Mouse (Mus musculus) stomach, embryonic 16.5 days (tissue): ENCODE results near the gene Notch2. TPM values are rescaled to one million over a fixed set of nuclear protein-coding genes. Genes with fewer than 3 reads are reported as not detected.

ENCODE experiments used
- ATAC-seq: fragments of 200-750 bp; cut with Nextera tagmentation; 2 replicates; pipeline ENCODE4 v1.8.0; 2017; ENCODE audit warnings: moderate number of reproducible peaks, moderate TSS enrichment; ENCODE audit not compliant: insufficient read depth, low FRiP score
- H3K27ac ChIP-seq: fragments of 300-500 bp; sonication (generic); 2 replicates; pipeline ENCODE4 v1.5.1; 2014; ENCODE audit warnings: low read length
- H3K27me3 ChIP-seq: fragments of 300-500 bp; sonication (generic); 2 replicates; pipeline ENCODE4 v1.6.1; 2014; ENCODE audit warnings: low read length, control low read depth, mixed read lengths; ENCODE audit not compliant: control insufficient read depth, insufficient read depth
- H3K36me3 ChIP-seq: fragments of 300-500 bp; sonication (generic); 2 replicates; pipeline ENCODE4 v1.6.1; 2014; ENCODE audit warnings: low read length; ENCODE audit not compliant: control insufficient read depth, insufficient read depth
- H3K4me1 ChIP-seq: fragments of 300-500 bp; sonication (generic); 2 replicates; pipeline ENCODE4 v1.6.1; 2014; ENCODE audit warnings: low read length, control low read depth, mixed read lengths; ENCODE audit not compliant: control insufficient read depth, insufficient read depth
- H3K4me2 ChIP-seq: fragments of 300-500 bp; sonication (generic); 2 replicates; pipeline ENCODE4 v1.6.1; 2014; ENCODE audit warnings: low read depth, low read length, mixed read lengths
- H3K4me3 ChIP-seq: fragments of 300-500 bp; sonication (generic); replicated peaks from 2 replicates; pipeline ENCODE4 v1.5.1; 2014; ENCODE audit warnings: mild to moderate bottlenecking, low read length
- H3K9ac ChIP-seq: fragments of 300-500 bp; sonication (generic); 2 replicates; pipeline ENCODE4 v1.6.1; 2014; ENCODE audit warnings: low read length
- H3K9me3 ChIP-seq: fragments of 300-500 bp; sonication (generic); replicated peaks from 2 replicates; pipeline ENCODE4 v1.6.1; 2016; ENCODE audit warnings: low read length, control low read depth; ENCODE audit not compliant: control insufficient read depth
- WGBS: fragments of 180-500 bp; shearing (Covaris S2); extraction: QIAGEN DNeasy Blood & Tissue Kit; methylation state at CpG from one replicate; pipeline ENCODE4 v1.1.7; 2014; 5-methylcytosine and 5-hydroxymethylcytosine counted together
- polyA plus RNA-seq: library from polyadenylated mRNA; unstranded; fragments of >200 nt; fragmentation: Nextera tagmentation; extraction: Ambion mirVana; gene quantifications from 2 replicates; pipeline ENCODE4 v1.2.1, GENCODE M21; 2015

Gene Notch2
- polyA plus RNA-seq, 1 experiment from 2014 or later, result 23.6 TPM

GRCm38 (mm10) chr3:98032191-98032590, 18.9 kb downstream of the Notch2 start:
- H3K4me2 ChIP-seq, result no peak overlapping the region
- no peaks in the 10 kb centered on the region for H3K27me3 ChIP-seq
- no peak for ATAC-seq
- no peaks in the 10 kb centered on the region for H3K9me3 ChIP-seq
- no peak overlapping the region for H3K9ac ChIP-seq
- no peaks in the 10 kb centered on the region for H3K36me3 ChIP-seq
- H3K4me3 ChIP-seq, result no peak overlapping the region
- H3K4me1 ChIP-seq, result peaks cover 71% of the 10 kb centered on the region
- 83% methylated on average over 3 of the region's 3 CpGs for WGBS
- H3K27ac ChIP-seq, result no peak overlapping the region

DNA sequence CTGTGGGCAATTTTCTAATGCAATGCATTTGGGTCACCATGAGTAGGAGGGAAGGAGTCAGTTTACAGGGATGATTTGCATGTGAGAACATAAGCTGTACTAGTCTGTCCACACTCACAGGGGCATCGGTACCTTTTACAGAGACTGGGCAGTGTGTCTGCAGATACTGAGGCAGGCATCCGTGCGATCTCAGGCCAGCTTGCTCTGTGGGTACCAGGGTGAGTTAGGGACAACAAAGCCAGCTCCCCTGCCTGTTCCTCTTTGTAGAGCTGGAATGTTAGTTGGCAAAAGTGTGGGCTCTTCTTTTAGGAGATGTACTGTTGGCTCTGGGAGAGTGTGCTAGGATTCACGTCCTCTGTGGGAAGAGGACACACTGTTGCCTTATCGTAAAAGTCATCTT, 19.6 kb downstream of the Notch2 start:
- ATAC-seq, result no peak
- 67% methylated on average over 5 of the region's 5 CpGs for WGBS
- Histone ChIP-seq H3K36me3 (no peaks in the 10 kb centered on the region), H3K4me2 (no peak overlapping the region), H3K4me1 (peaks cover 72% of the 10 kb centered on the region), H3K4me3 (no peak overlapping the region), H3K9ac (0 out of 2 replicates have a peak overlapping the region, but pooled peaks have one; percentile 14), H3K27ac (no peak overlapping the region), H3K27me3 (no peaks in the 10 kb centered on the region), H3K9me3 (no peaks in the 10 kb centered on the region)

- H3K27me3 ChIP-seq, result no peaks in the 10 kb centered on the region
- no peaks in the 10 kb centered on the region for H3K9me3 ChIP-seq
- H3K4me2 ChIP-seq, result peak overlapping the region; percentile 0; the same call in 1 of the 2 replicates
- 46% methylated on average over 15 of the region's 15 CpGs for WGBS
- ATAC-seq, result no peak
- H3K27ac ChIP-seq, result peak overlapping the region; percentile 65
- no peaks in the 10 kb centered on the region for H3K36me3 ChIP-seq
- H3K9ac ChIP-seq, result no peak overlapping the region
- H3K4me3 ChIP-seq, result no peak overlapping the region
- peaks cover 80% of the 10 kb centered on the region for H3K4me1 ChIP-seq
These were observed 21.6 kb downstream of the Notch2 start for GRCm38 (mm10) chr3:98034622-98035593.

DNA sequence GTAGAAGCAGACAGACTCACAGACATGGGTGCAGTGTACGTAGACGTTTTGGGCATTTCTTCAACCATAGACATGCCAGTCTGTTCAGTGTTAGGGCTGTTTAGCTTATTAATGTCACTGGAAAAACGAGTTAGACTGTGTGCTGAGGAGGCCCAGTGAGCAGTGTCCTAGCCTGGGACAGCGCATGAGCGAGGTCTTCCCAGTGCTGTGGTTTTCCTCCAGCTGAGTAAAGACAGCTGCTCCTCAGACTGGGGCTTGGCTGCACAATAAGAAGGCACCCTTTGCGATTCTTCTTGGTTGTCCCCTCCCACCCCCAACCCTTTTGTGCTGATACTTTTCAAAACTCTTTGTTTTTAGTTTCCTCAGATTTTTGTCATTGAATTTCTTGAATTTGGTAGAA, 22.8 kb downstream of the Notch2 start:
- H3K36me3 ChIP-seq, result no peaks in the 10 kb centered on the region
- no peak overlapping the region; the same call in 1 of the 2 replicates for H3K4me2 ChIP-seq
- WGBS, result 18% methylated on average over 6 of the region's 6 CpGs
- peak overlapping the region; percentile 65 for H3K27ac ChIP-seq
- no peak overlapping the region for H3K9ac ChIP-seq
- peaks cover 72% of the 10 kb centered on the region for H3K4me1 ChIP-seq
- ATAC-seq, result peak; percentile 84; the same call in 1 of the 2 replicates
- no peak overlapping the region for H3K4me3 ChIP-seq
- H3K27me3 ChIP-seq, result no peaks in the 10 kb centered on the region
- H3K9me3 ChIP-seq, result no peaks in the 10 kb centered on the region

DNA sequence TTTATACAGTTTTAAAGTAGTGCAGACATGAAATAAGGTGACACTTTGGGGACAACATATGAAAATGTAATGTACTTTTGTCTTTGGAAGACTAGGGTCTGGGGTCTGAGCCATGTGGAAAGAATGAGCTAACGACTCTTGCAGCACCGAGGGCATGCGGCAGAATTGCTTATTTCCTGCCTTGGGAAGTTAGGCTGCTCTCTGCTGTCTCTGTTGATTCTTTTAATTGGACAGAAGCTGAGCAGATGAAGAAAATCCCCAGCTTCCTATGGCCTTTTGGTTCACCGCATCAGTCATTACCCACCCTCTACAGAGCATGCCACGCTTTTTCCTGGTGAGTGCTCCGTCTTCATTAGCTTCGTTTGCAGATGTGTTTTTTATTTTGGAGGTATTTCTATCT, 23.8 kb downstream of the Notch2 start:
- peak overlapping the region; percentile 73 for H3K27ac ChIP-seq
- WGBS, result 66% methylated on average over 7 of the region's 7 CpGs
- no peaks in the 10 kb centered on the region for H3K36me3 ChIP-seq
- ATAC-seq, result no peak
- no peak overlapping the region for H3K4me3 ChIP-seq
- H3K4me2 ChIP-seq, result no peak overlapping the region
- H3K27me3 ChIP-seq, result no peaks in the 10 kb centered on the region
- H3K9me3 ChIP-seq, result no peaks in the 10 kb centered on the region
- H3K9ac ChIP-seq, result no peak overlapping the region
- peaks cover 69% of the 10 kb centered on the region for H3K4me1 ChIP-seq

DNA sequence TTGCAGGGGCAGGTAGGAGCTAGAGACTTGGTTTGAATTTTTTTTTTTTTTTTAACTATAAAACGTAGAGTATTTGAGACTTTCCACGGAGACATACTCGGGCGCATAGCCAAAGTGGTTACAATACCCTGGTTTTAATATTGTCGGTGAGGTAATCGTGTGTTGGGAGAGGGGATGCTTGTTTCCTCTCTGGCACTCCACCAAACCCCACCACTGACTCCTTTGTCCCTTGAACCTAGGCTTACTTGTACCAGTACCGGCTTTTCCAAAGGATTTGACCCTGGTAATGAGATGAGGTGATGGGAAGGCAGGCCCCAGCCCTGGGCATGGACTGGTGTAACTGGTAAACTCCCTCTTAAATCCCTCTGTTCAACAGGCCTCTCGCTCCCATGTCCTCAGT, 25.3 kb downstream of the Notch2 start:
- no peaks in the 10 kb centered on the region for H3K9me3 ChIP-seq
- H3K4me2 ChIP-seq, result no peak overlapping the region
- WGBS, result 63% methylated on average over 8 of the region's 8 CpGs
- no peak overlapping the region for H3K9ac ChIP-seq
- peak overlapping the region; percentile 28 for H3K27ac ChIP-seq
- no peaks in the 10 kb centered on the region for H3K27me3 ChIP-seq
- no peak overlapping the region for H3K4me3 ChIP-seq
- no peaks in the 10 kb centered on the region for H3K36me3 ChIP-seq
- no peak for ATAC-seq
- H3K4me1 ChIP-seq, result peaks cover 75% of the 10 kb centered on the region

- Histone ChIP-seq H3K9me3 (no peaks in the 10 kb centered on the region), H3K27ac (peak overlapping the region; percentile 30; the same call in 1 of the 2 replicates), H3K4me2 (no peak overlapping the region), H3K9ac (no peak overlapping the region), H3K4me1 (peaks cover 74% of the 10 kb centered on the region), H3K4me3 (no peak overlapping the region), H3K36me3 (no peaks in the 10 kb centered on the region), H3K27me3 (no peaks in the 10 kb centered on the region)
- ATAC-seq, result no peak
- 51% methylated on average over 5 of the region's 5 CpGs for WGBS
These were observed 25.9 kb downstream of the Notch2 start for GRCm38 (mm10) chr3:98039223-98039622.

GRCm38 (mm10) chr3:98039666-98040456, 26.5 kb downstream of the Notch2 start:
- H3K4me3 ChIP-seq, result no peak overlapping the region
- no peak overlapping the region for H3K4me2 ChIP-seq
- H3K27ac ChIP-seq, result peak overlapping the region; percentile 30
- no peaks in the 10 kb centered on the region for H3K36me3 ChIP-seq
- no peaks in the 10 kb centered on the region for H3K9me3 ChIP-seq
- no peaks in the 10 kb centered on the region for H3K27me3 ChIP-seq
- no peak for ATAC-seq
- H3K4me1 ChIP-seq, result peaks cover 73% of the 10 kb centered on the region
- WGBS, result 72% methylated on average over 16 of the region's 16 CpGs
- H3K9ac ChIP-seq, result no peak overlapping the region

DNA sequence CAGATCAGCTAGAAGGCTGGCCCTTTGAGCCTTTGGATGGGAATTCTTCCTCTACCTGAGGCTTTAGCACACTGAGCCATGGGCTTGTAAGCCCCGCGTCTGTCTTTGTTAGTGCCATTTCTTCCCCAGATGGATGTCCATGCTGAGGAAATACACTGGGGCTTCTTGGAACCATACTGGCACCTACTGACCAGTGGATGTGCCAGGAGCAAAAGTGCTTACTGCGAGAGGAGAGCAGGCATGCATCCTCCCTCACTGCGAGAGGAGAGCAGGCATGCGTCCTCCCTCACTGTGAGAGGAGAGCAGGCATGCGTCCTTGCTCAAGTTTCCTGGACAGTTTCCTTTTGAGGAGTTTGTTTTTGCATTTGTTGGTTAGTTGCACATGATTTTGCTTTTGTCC, 27.5 kb downstream of the Notch2 start:
- Histone ChIP-seq H3K27me3 (no peaks in the 10 kb centered on the region), H3K4me3 (no peak overlapping the region), H3K9me3 (no peaks in the 10 kb centered on the region), H3K36me3 (no peaks in the 10 kb centered on the region), H3K4me1 (peaks cover 68% of the 10 kb centered on the region), H3K27ac (no peak overlapping the region), H3K9ac (no peak overlapping the region), H3K4me2 (no peak overlapping the region)
- ATAC-seq, result no peak
- 75% methylated on average over 6 of the region's 6 CpGs for WGBS
